Mouse (Mus musculus): Measurements from ENCODE around the gene Gli1.
A peak's percentile ranks its signal among the peaks of the same experiment; 100 is the strongest.
"Not testable (repeated sequence)": the region's sequence is repeated elsewhere in the genome, so short reads cannot be mapped to it uniquely, and the experiment has no call there.

The Gli1 gene

GRCm38 (mm10) chr10:127322178-127322577, 19.6 kb downstream of the Gli1 start:
- DNase-seq (ENCODE audit: low spot score in 2 of 2) = no peak

GRCm38 (mm10) chr10:127321621-127322020, 20.2 kb downstream of the Gli1 start, which contains the start of gene Arhgap9:
Arhgap9 (plus strand) TSS chr10:127321964.
- no peak for DNase-seq (ENCODE audit: low spot score in 2 of 2)

DNA sequence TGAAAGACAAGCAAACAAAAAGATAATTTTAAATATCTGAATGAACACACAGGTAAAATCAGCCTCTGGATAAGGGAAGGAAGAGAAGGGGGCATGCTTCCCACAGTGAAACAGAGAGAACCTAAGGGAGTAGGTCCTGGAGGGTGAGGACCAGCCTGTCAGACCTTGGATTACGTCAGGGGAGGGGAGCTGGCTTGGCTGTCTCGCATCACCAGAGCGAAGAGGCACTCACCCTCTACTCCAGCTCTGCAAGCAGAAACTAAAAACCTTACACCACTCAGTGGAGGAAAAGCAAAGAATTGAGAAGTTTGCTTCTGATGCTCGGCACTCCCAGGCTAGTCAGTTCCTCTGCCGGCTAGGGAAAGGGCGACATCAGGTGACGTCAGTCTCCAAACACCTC, 21.8 kb downstream of the Gli1 start:
- DNase-seq (ENCODE audit: low spot score in 2 of 2) = no peak

GRCm38 (mm10) chr10:127318009-127318408, 23.8 kb downstream of the Gli1 start:
- DNase-seq (ENCODE audit: low spot score in 2 of 2) = no peak

- DNase-seq (ENCODE audit: low spot score in 2 of 2) = no peak
These were observed 24.5 kb downstream of the Gli1 start for GRCm38 (mm10) chr10:127317277-127317676.

DNA sequence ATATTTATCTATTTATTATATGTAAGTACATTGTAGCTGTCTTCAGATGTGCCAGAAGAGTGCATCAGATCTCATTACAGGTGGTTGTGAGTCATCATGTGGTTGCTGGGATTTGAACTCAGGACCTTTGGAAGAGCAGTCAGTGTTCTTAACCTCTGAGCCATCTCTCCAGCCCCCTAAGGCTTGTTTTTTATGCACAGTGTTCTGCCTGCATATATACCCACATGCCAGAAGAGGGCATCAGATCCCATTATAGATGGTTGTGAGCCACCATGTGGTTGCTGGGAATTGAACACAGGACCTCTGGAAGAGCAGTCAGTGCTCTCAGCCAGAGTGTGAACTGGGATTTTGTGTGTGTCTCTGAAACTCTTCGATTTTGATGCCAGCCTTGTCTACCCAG, 26.8 kb downstream of the Gli1 start:
- not testable (repeated sequence) for DNase-seq (ENCODE audit: low spot score in 2 of 2)

DNA sequence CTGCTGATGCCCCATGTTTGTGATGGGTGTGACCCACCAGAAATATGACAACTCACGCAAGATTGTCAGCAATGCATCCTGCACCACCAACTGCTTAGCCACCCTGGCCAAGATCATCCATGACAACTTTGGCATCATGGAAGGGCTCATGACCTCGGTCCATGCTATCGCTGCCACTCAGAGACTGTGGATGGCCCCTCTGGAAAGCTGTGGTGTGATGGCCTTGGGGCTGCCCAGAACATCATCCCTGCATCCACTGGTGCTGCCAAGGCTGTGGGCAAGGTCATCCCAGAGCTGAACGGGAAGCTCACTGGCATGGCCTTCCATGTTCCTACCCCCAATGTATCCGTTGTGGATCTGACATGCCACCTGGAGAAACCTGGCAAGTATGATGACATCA, 28.3 kb downstream of the Gli1 start:
- DNase-seq (ENCODE audit: low spot score in 2 of 2) = not testable (repeated sequence)

DNA sequence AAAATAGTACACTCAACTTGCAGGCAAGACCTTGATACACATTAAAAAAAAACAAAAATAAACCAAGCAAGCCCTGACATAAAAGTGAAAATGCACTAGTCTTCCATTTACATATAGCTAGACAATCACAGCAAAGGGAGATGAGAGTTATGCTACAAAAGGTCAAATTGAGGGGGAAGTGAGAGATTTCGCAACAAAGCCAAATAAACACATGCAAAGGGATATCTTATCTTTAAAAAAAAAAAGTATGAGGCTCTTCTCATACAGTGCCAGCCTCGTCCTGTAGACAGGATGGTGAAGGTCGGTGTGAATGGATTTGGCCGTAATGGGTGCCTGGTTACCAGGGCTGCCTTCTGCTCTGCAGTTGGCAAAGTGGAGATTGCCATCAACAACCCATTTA, 28.9 kb downstream of the Gli1 start:
- DNase-seq (ENCODE audit: low spot score in 2 of 2) = no peak

DNA sequence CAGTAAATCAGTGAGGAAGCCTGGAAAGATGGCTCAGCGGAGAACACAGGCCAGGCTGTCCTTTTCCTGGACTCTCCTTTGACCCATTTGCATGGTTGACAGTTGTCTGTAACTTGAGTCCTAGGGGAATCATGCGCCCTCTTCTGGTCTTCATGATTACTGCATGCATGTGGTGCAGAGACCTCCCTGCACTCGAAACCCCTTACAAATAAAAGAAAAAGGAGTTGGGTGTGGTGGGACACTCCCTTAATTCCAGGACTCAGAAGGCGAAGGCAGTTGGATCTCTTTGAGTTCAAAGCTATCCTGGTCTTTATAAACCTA, 29.5 kb downstream of the Gli1 start:
- DNase-seq (ENCODE audit: low spot score in 2 of 2) = peak; percentile 48 to 75

DNA sequence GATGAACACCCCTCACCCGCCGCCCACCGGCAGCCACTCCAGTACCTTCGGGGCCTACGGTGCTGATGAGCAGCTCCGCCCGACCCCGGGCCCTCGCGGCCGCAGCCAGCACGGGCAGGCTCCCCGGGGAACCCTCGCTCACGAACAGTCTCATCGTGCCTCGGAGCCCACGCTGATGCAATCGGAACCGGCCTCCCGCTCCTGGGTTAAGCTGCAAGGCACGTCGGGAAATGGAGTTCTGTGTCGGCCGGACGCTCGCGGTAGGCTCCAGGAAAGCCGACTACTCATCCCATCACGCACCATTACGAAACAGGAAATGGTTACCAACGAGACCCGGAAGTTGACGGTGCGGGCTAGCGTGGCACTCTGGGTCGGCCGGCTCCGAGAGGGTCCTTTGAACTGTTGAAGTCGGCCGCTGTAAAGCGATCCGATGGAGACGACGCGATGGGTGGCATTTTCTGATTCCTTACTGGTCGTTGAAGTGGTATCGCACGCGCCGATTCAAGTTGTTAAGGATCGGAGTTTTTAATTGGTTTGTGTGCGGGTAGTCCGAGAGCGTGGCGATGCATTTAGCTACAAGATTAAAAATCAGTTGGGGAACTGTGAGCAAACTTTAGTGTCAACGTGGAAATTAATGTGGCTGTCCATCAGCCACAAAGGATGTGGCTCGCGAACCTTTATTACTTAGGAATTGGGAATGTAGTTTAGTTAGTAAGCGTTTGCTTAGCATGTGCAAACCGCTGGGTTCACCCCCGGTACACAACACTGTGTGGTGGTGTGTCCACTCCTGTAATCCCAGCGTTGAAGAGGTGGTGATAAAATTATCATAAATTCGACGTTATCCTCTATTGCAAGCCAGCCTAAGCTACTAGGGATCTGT, 30.1 kb downstream of the Gli1 start, which contains the start of gene Mars:
Gene Mars, minus strand, starts transcription at position 311 of the 880 bp plus-strand sequence.
- peak; percentile 88 to 91 for DNase-seq (ENCODE audit: low spot score in 2 of 2)

- no peak for DNase-seq (ENCODE audit: low spot score in 2 of 2)
These were observed 31.0 kb downstream of the Gli1 start for GRCm38 (mm10) chr10:127310523-127311475.

DNA sequence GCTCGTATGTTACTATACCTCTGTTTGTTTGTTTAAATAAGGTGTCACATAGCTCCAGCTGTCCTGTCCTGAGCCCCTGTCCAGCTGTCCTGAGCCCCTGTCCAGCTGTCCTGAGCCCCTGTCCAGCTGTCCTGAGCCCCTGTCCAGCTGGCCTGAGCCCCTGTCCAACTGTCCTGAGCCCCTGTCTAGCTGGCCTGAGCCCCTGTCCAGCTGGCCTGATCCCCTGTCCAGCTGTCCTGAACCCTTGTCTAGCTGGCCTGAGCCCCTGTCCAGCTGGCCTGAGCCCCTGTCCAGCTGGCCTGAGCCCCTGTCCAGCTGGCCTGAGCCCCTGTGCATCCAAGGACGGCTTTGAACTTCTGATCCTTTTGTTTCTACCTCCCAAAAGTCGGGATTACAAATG, 32.6 kb downstream of the Gli1 start:
- DNase-seq (ENCODE audit: low spot score in 2 of 2) = not testable (repeated sequence)

- no peak for DNase-seq (ENCODE audit: low spot score in 2 of 2)
These were observed 38.6 kb downstream of the Gli1 start for GRCm38 (mm10) chr10:127303136-127303535.

DNA sequence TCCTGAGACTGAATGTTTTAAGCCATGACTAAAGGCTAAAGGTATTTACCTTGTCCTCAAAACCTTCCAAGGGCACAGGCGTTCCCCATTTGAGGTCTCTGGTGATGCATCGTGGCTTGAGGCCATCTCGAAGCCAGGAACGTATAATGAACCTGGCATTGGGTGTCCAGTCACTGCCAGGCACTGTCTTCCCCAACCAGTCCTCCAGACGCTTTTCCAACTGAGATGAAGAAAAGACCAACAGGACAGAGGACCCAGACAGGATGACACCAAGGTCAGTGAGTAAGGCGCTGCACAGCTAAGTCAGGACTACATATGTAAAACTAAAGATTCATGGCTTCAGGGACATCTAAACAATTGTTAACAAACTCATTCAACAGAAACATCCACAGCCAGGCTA, 41.4 kb downstream of the Gli1 start:
- DNase-seq (ENCODE audit: low spot score in 2 of 2) = no peak

GRCm38 (mm10) chr10:127297015-127297871, 44.5 kb downstream of the Gli1 start:
- no peak for DNase-seq (ENCODE audit: low spot score in 2 of 2)

DNA sequence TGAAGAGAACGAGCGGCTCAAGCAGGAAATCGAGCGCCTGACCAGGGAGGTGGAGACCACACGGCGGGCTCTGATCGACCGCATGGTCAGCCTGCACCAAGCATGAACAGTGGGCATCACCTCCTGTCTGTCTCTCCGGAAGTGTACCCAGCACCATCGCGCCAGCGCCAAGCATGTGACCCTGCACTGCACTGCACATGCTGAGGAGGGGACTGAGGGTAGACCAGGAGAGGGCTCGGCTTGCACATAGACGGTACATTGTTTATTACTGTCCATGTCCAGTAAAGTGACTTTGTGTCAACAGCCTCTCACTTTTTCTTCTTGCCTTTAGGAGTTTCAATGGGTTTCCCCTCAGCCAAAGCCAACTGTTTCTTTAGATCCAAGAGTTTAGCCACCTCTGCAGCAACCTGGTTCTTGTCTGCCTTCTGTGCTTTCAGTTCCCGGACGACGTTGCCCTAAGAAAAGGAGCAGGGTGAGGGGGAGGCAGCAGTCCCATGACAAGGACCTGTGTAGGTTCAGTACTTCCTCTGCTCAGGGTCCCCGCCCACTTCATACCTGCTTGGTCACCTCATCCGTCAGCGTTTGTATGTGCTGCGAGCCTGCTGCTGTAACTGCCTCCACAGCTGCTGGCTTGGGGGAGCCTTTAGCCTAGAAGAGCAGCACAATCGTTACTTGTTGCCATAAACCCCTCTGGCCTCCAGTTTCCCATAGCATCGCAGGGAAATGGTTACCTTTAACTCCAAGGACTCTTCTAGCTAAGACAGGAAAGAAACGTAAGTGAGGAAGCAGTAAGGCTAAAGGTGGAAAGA, 45.6 kb downstream of the Gli1 start:
- no peak for DNase-seq (ENCODE audit: low spot score in 2 of 2)

GRCm38 (mm10) chr10:127294895-127295510, 46.8 kb downstream of the Gli1 start:
- DNase-seq (ENCODE audit: low spot score in 2 of 2) = no peak

- DNase-seq (ENCODE audit: low spot score in 2 of 2) = no peak
These were observed 48.1 kb downstream of the Gli1 start for GRCm38 (mm10) chr10:127293590-127294113.

DNA sequence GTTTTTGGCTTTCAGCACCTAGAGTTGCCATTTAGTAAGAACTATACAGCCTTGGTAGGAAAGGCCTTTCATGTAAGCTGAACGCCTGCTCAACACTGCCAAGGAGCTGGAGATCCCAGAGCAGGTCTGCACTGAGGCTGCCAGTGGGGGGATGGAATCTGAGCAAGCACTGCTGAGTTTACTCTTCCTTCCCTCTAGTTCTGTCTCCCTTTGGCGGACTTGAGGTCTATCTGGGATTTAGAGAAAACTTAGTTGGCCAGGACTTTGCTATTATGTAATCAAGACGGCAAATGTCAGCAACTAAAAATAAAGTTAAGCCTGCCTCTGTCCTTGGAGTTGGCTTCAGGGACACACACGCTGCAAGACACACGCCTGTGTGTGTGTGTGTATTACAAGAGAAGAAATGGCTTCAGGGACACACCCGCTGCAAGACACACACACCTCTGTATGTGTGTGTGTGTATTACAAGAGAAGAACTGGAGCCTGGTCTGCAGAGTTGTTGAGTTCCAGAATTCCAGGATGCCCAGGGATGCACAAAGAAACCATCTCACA, 48.7 kb downstream of the Gli1 start:
- DNase-seq (ENCODE audit: low spot score in 2 of 2) = no peak
